Mouse (Mus musculus) embryo, embryonic 10.5 days (tissue): Measurements from ENCODE around the gene Blcap.
"Not testable (repeated sequence)": the region's sequence is repeated elsewhere in the genome, so short reads cannot be mapped to it uniquely, and the experiment has no call there.

Experiments
- DNase-seq: peaks from one replicate; pipeline ENCODE4 v3.0.0-alpha.2; 2015; ENCODE audit warnings: low spot score

Blcap gene

DNA sequence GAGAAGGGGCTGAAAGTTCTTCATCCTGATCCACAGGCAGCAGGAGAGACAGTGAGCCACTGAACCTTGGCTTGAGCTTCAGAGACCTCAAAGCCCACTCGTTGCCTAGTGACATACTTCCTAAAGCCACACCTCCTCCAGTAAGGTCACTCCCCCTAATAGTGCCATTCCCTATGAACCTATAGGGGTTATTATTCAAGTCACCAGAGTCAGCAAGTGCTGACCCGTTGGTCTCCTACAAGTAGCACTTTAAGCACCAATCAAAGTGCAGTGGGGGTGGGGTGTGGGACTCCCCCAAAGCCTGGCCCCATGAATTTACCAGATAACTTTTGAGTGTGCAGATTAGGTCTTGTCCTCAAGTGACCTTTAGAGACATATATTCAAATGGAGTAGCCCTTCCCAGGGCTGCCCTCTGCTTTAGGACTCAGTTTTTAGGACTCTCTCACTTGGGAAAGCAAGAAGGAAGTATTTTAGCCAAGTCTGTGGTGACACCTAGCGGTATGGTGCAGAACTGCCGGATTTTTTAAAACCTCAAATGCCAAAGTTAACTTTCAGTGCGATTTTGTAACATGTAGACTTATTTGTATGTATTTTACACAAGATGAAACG lies at the start of gene Blcap:
Gene Blcap (minus strand): TSS at position 51 of the 609 bp plus-strand sequence.
- DNase-seq, result peak; percentile 88

DNA sequence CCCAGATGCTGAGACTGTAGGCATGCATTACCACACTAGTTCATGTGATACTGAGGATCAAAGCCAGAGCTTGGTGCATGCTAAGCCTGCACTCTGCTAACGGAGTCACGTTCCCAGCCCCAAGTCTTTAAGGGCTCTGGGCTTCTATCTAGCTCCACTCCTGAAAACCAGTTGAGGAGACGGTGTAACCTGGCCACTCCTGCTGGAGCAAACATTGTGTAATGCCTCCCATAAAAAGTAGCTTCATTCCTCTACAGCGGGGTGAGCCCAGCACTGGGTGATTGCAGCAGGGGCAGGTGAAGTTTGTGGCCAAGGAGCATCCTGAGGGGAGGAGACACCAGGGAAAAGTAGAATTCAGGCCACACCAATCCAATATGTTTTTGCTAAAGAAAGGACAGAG lies 47.3 kb upstream of the Blcap start:
- DNase-seq, result no peak

DNA sequence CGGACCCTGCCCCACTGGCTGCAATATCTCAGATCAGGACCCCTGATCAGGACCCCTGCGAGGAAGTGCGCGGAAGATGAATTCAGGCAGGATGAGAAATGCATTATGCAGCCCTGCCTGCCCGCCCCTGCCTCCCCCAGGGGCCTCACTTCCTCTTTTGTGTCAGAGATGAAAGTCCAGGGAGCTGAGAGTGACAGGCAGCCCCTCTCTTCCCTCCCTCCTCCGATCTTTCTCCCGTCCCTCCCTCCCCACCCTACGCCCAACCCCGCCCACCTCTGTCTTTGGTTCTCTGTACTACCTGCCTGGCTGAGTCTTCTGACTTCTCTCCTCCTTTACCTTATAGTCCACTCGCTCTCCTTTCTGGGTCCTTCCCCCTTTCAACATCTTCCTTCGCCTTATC lies 42.9 kb upstream of the Blcap start:
- DNase-seq, result peak; percentile 31

DNA sequence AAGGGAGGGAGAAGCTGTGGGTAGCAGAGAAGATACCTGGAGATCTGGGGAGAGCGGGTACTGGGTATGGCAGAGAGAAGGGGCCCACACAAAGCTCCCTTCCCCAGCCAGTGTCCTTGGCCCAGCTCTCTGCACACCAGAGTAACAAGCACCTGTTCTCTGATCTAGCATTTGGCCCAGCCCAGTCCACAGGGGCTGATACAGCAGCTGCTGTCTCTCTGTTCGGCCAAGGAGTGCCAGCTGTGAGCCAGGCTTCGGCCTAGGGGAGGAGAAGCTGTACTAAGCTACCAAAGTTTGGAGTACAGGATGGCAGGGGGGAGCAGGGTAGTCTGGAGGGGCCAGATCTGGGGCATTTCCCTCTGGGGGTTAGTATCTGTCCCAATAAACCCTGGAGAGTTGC lies 40.7 kb upstream of the Blcap start:
- no peak for DNase-seq

DNA sequence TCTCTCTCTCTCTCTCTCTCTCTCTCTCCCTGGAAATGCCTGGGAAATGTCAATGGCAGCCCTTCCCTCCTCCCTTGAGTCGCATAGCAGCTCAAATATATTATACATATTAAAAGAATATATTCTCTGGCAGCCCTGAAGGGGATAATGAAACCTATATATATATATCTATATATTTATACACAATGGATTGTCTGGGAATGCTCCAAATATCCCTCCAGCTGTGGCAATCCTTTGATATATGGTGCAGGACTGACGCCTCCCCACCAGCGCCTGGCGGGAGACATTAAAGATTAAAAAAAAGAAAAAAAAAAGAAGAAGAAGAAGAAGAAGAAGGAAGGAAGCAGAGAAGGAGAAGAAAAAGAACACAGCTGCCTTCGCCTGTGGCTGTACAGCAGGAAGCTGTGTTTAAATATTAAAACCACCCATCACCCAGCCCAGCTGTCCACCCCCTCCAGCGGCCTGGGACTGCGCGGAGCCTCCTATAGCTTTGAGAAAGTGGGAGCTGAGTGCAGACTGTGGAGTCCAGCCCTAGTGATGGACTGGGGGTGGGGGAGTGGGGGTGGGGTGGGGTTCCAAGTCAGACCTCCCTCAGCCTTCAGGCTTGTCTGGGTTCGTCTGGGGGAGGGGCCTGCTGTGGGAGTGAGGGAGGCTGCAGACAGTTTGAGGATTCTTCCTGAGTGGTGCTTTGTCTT lies 36.6 kb upstream of the Blcap start:
- peak; percentile 17 for DNase-seq

DNA sequence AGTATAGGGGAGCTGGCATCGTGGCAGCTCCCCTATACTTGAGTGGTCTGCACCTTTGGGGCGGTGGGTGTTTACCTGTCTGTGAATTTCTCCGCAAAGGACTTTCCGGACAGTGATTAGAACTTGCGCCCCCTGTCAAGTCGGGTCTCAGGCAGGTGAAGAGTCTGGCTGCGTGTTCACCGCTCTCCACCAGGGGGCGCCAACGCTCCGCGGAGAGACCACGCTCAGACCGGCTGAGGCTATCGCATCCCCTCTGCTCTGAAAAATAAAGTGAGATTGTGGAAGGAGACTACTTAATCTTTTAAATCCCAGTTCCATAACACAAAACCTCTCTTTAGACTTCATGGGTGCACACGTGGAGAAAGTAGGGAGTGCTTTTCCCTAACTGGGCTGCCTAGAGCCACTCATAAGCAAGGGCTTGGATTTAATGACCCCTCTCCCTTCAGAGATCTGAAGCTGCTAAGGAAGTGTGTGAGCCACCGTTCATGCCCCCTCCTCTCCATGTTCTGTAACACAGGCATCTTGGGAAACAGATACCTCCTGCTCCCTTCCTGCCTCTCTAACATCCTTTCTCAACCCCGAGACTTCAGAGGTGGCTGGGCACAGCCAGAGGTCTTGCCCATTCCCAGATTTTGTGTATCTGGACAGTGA lies 34.1 kb upstream of the Blcap start:
- peak; percentile 83 for DNase-seq

DNA sequence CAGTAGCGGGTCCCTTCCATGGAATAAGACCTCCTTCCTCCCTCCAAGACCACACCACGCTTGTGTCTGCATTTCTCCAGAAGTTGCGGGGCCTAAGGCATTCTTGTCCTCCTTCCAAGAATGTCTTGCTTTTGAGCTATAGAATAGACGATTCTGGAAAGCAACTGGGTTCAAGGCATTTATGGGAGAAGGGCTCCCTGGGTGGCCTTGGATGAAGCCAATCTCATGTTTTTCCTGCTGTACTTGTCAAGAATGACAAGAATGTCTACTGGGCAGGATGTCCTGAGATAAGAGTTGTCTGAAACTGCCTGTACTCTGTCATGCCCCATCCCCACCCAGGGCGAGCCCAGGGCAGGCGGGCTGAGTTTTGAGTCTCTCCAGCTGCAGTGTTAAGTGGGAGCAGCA lies 30.4 kb upstream of the Blcap start:
- DNase-seq, result no peak

DNA sequence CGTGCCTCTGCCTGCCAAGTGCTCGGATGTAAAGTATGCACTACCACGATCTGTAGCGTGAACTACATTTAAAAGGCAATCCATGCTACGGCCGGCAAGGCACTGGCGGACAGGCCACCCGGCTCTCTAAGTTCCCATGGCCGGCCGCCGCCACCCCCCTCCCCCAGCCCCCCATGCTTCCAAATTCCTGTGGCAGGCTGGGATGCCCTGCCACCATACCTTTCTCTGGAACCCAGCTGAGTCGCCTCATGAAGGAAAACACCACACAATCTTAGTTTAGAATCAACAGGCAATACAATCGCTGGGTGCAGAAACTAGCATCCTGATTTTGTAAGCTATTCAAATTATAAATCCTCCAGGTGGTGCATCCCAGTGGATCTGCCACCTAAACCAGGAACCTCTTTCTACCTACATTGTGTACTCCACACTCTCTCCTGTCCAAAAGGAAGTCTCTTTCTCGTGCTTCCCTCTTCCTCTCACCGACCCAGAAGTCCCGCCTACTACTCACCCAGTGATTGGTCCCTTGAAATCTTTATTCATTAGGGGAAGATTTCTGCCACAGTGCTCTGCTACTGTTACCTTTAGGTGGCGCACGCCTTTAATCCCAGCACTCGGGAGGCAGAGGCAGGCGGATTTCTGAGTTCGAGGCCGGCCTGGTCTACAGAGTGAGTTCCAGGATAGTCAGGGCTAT lies 25.9 kb upstream of the Blcap start:
- DNase-seq, result peak; percentile 10

DNA sequence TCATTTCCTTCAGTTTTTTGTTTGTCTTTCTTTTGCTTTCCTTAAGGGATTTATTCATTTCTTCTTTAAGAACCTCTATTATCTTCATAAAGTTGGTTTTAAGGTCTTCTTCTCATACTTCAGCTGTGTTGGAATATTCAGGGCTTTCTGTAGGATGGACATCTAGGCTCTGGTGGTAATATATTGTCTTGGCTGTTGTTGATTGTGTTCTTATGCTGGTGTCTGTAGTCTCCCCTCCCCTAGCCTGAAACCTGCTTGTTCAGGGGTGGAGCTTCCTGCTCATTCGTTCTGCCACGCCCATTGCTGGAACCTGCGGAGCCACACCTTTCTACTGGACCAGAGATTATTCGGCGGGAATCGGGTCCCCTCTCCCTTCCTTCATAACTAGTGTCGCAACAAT lies 14.3 kb upstream of the Blcap start:
- not testable (repeated sequence) for DNase-seq

DNA sequence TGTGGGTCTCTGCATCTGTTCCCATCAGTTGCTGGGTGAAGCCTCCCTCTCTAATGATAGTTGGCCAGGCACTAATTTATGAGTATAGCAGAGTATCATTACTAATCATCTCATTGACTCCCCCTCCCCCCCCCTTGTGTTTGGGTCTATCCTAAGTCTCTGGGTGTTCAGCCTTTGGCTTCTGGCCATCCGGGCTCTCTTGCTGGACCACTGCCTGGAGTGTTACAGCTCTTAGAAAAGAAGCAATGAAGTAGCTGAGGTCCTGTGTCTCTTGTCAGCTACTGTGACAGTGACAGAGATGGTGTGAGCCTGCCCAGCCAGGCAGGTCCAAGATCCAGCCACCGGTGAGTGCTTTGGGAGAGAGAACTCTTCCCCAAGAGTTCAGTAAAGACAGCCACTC lies 1.7 kb upstream of the Blcap start:
- no peak for DNase-seq

DNA sequence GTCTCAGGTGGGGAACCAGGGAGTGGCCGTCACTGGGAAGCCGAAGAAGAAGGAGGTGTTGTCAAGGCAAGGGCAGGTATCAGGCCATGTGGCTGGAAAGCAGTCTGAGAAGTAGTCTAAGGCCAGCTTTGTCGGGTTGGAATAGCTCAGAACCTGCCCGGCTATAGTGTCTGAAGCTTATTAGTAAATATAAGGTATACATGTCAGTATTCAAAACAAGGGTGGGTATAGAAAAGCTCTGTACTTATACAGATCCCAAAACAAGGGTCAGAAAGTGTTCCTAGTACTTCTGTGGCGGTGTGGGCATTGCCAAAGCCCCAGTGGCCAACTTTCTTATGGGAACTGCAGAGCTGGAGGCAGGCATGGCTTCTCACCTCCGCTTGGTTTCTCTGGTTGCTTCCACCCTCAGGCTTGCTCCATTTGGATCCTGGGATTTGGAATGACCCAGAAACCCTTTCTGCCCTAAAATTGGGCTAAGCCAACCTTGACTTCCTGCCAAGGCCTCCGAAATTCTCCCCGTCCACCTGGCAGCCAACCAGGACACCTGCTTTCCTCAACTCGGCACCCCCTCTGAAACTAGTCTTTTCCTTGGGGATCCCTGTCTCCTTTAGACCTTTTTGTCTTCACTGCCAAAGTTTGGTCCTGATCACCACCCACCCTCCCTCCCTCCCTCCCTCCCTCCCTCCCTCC lies 1.1 kb downstream of the Blcap start:
- no peak for DNase-seq

DNA sequence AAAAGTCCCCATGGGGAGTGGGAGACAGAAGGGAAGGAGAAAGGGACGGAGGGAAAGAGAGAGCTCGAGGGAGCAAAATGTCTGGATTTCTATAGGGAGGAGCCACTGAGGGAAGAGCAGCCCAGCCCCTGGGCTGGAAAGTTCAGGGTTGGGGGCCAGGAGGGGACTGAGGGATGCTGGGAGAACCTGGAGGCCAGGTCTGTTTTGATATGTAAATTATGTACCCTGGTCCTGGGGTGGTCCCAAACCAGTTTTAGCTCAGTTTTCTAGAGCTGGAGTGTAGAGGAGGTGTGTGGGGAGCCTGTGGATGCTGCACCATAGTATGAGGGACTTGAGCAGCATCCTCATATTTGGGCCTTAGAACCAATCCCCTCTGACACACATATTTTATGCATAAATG lies 2.2 kb downstream of the Blcap start:
- no peak for DNase-seq

DNA sequence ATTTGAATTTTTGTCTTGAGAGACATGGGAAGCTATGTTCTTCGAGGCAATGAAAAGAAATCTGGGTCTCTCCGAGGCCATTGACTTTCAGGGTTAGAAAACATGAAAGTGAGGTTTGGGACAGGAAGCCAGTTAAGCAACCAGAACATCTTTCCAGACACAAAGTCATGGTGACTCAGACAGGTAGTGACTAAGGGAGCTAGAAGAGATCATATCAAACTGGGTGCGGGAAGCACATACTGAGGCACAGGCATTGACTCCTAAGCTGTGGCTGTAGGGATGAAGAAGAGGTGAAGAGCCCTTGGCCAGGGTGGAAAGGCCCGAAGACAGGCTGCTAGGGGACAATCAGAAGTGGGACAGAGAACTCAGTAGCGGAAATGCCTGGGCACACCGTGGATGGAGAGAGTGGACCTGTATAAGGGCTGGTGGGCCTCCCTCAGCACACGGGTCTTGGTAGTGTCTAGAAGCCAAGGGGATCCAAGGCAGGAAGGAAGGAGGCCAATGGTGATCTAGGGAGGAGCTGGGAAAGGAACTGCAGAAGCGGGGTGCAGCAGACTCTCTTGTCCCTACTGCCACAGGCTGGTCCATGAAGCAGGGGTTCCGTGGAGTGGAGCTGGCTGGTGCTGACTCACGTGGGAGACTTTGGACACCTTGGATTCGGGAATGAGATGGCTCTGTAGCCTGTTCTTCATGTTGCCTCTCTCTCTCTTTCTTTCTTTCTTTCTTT lies 3.7 kb downstream of the Blcap start:
- DNase-seq, result no peak

DNA sequence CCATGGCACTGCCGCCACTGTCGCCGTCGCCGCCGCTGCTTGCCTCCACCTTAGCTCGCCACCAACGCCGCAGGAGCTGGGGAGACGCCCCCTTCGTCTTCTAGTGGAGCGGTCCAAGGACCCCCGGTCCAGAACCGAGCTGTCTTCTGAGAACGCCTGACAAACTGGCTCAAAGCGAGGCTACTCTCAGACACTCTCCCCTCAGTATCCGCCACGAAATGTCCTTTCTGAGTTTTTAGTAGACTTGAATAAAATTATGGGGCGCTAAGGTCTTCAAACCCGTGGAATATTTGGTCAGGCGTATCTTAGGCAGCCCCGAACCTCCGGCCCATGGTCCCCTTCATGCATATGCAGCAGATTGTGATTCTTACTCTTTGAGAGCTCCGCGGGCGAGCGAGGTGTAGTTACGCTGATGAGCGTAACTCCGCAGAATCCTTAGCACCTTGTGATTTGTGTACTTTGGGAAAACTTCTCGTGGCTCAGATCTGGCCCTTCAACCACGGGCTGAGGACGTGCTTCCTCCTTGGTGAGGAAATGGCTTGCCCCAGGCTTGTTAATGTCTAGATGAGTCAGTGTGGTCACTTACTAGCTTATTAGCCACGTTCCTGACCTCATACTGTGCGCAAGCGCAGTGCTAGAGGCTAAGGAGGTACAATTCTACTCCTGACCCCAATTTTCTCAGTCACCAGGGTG lies 4.7 kb downstream of the Blcap start:
- DNase-seq, result peak; percentile 92

DNA sequence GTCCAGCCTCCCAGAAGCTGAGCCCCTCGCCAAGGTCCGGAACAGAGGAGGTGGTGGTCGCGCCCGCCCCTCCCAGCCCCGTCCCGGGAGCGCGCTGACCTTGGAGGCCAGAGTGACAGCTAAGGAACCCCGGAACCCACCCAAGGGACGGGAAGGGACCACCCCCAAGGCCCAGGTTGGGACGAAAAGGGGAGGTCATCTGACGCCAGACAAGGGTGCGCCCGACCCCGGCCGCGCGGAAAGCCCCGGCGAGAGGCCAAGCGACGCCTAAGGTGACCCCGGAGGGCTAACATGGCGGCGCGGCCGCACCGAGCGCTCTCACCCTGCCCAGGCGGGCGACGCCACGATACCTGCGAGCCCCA lies 5.2 kb downstream of the Blcap start:
- no peak for DNase-seq

DNA sequence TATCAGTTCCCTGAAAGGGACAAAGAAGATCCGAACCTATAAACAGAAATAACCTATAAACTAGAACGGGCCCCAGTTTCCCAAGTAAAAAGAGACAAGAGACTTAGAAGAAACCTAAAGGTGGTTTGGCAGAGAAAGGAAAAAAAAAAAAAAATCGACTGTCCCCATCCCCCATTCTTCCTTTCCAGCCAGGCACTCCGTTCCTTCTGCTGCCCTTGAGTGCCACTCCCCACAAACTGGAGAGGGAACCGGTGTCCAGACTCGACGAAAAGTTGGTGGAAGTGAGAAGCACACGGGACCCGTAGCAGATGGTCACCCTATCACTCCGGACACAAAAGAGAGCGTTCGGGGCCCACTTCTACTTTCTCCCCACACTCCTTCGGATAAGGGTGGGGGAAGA lies 5.6 kb downstream of the Blcap start:
- DNase-seq, result no peak

DNA sequence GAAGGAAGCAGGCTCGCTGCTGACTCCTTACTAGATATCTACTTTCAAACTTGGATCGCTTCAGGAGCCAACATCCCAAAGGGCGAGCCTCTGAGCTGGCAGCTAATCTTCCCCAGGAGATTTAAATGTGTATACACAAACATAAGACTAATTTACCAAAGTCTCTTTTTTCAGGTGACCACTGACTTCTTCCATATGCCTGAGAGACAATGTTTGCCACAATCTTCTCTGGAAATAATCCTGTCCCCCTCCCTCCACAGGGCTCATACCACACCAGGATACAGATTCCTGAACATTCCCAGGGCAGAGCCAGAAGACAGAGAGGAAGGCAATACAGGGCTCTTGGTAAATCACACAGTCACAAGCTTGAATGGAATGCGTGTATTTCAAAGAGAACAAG lies 6.4 kb downstream of the Blcap start:
- no peak for DNase-seq

DNA sequence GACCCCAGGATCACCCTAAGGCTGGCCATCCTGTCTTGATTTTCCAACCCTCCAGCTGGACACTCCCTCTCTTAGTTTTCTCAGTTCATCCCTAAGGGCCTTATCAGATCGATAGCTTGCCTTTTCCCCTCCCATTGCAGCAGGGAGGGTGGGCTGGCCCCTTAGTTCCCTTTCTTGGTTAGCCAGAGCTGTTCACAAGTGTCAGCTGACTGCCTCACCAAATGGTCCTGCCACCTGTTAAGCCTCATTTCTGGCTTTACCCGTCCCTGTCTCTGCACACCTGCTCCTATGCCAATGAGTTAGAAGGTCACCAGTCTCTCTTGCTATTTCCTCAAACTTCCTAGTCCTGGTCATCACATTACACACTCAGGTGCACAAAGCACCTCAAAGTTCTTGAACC lies 8.0 kb downstream of the Blcap start:
- DNase-seq, result no peak

DNA sequence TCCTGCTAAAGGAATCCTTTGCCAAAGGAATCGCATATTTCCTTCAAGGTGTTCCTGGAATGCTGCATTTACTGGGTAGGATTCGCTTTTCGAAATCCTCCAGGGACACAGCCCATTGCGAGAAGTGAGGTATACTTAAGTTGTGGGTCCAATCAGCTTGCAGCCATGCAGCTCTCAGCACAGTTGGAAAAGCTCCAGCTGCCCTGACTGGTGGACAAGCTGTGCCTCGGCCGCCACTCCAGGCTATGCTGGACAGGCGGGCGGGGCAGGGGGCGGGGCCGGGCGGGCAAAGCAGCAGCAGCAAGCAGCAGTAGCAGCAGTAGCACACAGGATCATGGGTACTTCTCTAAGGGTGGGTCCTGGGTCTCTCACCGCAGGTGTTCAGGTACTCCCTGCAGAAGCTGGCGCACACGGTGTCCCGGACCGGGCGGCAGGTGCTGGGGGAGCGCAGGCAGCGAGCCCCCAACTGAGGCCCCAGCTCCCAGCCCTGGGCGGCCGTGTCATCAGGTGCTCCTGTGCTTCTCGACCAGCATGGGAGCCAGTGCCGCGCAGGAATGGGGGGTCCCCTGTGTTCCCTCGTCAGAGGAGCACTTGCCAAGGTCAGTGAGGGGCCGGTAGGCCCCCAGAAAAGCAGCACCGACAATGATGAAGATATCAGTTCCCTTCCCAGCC lies 9.8 kb downstream of the Blcap start:
- peak; percentile 86 for DNase-seq

DNA sequence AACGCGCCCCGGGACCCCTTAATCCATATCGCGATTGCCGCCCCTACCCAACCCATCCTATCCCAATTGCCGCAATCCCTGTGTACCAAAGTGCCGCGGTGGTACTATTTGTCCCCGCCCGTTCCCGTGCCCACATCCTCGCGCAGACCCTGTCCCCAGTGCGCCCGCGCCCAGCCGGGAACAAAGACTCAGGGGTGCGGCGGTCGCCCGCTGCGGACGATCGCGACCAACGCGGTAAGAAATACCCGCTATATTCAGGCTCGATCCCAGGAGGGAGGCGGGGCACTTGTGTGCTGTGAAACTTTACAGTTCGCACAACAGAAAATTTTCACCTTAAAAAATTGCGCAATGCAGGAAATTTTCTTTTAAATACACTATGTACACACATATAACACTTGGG lies 10.8 kb downstream of the Blcap start:
- peak; percentile 55 for DNase-seq

DNA sequence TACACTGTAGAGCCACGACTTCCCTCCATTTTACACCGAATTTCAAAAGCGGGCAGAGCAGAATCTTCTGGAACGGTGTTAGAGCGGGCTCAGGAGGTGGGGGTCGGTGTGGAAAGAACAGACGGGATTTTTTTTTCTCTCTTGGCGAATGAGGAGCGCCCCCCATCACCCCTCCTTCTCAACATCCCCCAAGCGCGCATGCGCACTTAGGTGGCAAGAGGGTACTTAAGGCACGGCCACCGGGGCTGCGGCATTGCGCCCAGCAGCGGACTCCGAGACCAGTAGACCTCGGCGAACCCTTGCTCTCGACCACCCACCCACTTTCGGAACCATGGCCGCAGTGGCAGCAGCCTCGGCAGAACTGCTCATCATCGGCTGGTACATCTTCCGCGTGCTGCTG lies 11.2 kb downstream of the Blcap start, which contains the start of gene Nnat:
Gene Nnat (plus strand): TSS at position 221 of the 400 bp plus-strand sequence.
- DNase-seq, result peak; percentile 91
